Mouse (Mus musculus) liver, adult 2 months (tissue): ENCODE results near the gene Grb14. TPM values are rescaled to one million over a fixed set of nuclear protein-coding genes. Genes with fewer than 3 reads are reported as not detected.
A peak's percentile ranks its signal among the peaks of the same experiment; 100 is the strongest.

Source experiments
- DNase-seq: peaks from one replicate; pipeline ENCODE4 v3.0.0-alpha.2; 2011; ENCODE audit warnings: low read depth, low spot score; ENCODE audit errors: extremely low read depth
- H3K27ac ChIP-seq: fragments of 200-500 bp; replicated peaks from 2 replicates; pipeline ENCODE4 v1.5.1; 2012; ENCODE audit warnings: low read depth, mild to moderate bottlenecking, control low read depth, inconsistent platforms, low read length; ENCODE audit not compliant: insufficient read depth
- H3K27me3 ChIP-seq: fragments of 200-500 bp; 2 replicates; pipeline ENCODE4 v1.6.1; 2012; ENCODE audit warnings: mild to moderate bottlenecking, moderate library complexity, low read length, inconsistent platforms; ENCODE audit not compliant: control insufficient read depth, insufficient read depth
- H3K36me3 ChIP-seq: fragments of 200-500 bp; 2 replicates; pipeline ENCODE4 v1.6.1; 2012; ENCODE audit warnings: low read length, inconsistent platforms; ENCODE audit not compliant: control insufficient read depth, insufficient read depth
- H3K4me1 ChIP-seq: fragments of 200-500 bp; 2 replicates; pipeline ENCODE4 v1.6.1; 2011; ENCODE audit warnings: low read length; ENCODE audit not compliant: control insufficient read depth, insufficient read depth
- H3K4me3 ChIP-seq: fragments of 200-500 bp; 2 replicates; pipeline ENCODE4 v1.5.1; 2011; ENCODE audit warnings: low read depth, mild to moderate bottlenecking, control low read depth, low read length, moderate library complexity; ENCODE audit not compliant: insufficient read depth
- H3K79me2 ChIP-seq: fragments of 200-500 bp; 2 replicates; pipeline ENCODE4 v1.6.1; 2012; ENCODE audit warnings: inconsistent platforms, mild to moderate bottlenecking, low read length, moderate library complexity; ENCODE audit not compliant: control insufficient read depth, insufficient read depth
- H3K9ac ChIP-seq: fragments of 200-500 bp; 2 replicates; pipeline ENCODE4 v1.6.1; 2012; ENCODE audit warnings: low read depth, mild to moderate bottlenecking, control low read depth, inconsistent platforms, low read length
- CTCF ChIP-seq: fragments of 200-500 bp; IDR thresholded peaks from 2 replicates; pipeline ENCODE4 v1.5.1; 2011; ENCODE audit warnings: low read depth, low read length, control low read depth
- POLR2A ChIP-seq: fragments of 200-500 bp; IDR thresholded peaks from 2 replicates; pipeline ENCODE4 v1.6.1; 2011; ENCODE audit warnings: low read length, control low read depth; ENCODE audit not compliant: insufficient read depth; ENCODE audit errors: extremely low read depth
- WGBS: fragments of 180-500 bp; shearing (Covaris S2); methylation state at CpG from one replicate; pipeline ENCODE4 v1.1.7; 2018; 5-methylcytosine and 5-hydroxymethylcytosine counted together
- polyA plus RNA-seq: library from polyadenylated mRNA; depleted of rRNA; stranded (reverse); fragments of >200 nt; gene quantifications from 2 replicates; pipeline ENCODE4 v1.2.3, GENCODE M21; 2012
- total RNA-seq: library from RNA; depleted of rRNA; stranded (reverse); fragments of >200 nt; gene quantifications from 2 replicates; pipeline ENCODE4 v1.2.3, GENCODE M21; 2014

Gene Grb14
- total and polyA plus RNA-seq, 2 experiments = 17.6 to 47.6 TPM

- Histone ChIP-seq H3K9ac (no peak overlapping the region), H3K79me2 (peaks cover 19% of the 10 kb centered on the region; the same call in 1 of the 2 replicates), H3K27ac (peak overlapping the region; percentile 28; the same call in 1 of the 2 replicates), H3K36me3 (no peaks in the 10 kb centered on the region), H3K4me1 (peaks cover 11% of the 10 kb centered on the region), H3K27me3 (no peaks in the 10 kb centered on the region), H3K4me3 (no peak overlapping the region)
- TF ChIP-seq CTCF (no peak), POLR2A (no peak)
- DNase-seq = peak; percentile 68
- WGBS = 38% methylated on average over 6 of the region's 6 CpGs
Observed at GRCm38 (mm10) chr2:64966323-64966722, 58.5 kb downstream of the Grb14 start.

GRCm38 (mm10) chr2:64965227-64965864 is 59.4 kb downstream of the Grb14 start:
- no peak overlapping the region for H3K4me3 ChIP-seq
- peak; percentile 43 for DNase-seq
- 20% methylated on average over 5 of the region's 5 CpGs for WGBS

GRCm38 (mm10) chr2:64962196-64962595 is 62.6 kb downstream of the Grb14 start:
- H3K9ac ChIP-seq = no peak overlapping the region
- H3K36me3 ChIP-seq = no peaks in the 10 kb centered on the region
- TF ChIP-seq CTCF (no peak), POLR2A (no peak)
- no peak overlapping the region for H3K27ac ChIP-seq
- H3K4me3 ChIP-seq = no peak overlapping the region
- no peak for DNase-seq
- H3K27me3 ChIP-seq = no peaks in the 10 kb centered on the region
- H3K4me1 ChIP-seq = peaks cover 12% of the 10 kb centered on the region
- peaks cover 12% of the 10 kb centered on the region; the same call in 1 of the 2 replicates for H3K79me2 ChIP-seq
- 89% methylated on average over 4 of the region's 4 CpGs for WGBS

More at GRCm38 (mm10) chr2:64965227-64965864, 59.4 kb downstream of the Grb14 start:
- Histone ChIP-seq H3K27me3 (no peaks in the 10 kb centered on the region), H3K36me3 (no peaks in the 10 kb centered on the region), H3K9ac (no peak overlapping the region), H3K27ac (no peak overlapping the region), H3K4me1 (peaks cover 9% of the 10 kb centered on the region), H3K79me2 (peaks cover 13% of the 10 kb centered on the region; the same call in 1 of the 2 replicates)
- TF ChIP-seq POLR2A (no peak), CTCF (no peak)

- peaks cover 7% of the 10 kb centered on the region; the same call in 1 of the 2 replicates for H3K4me1 ChIP-seq
- DNase-seq = no peak
- no peak overlapping the region for H3K9ac ChIP-seq
- TF ChIP-seq POLR2A (no peak), CTCF (no peak)
- H3K36me3 ChIP-seq = no peaks in the 10 kb centered on the region
- 74% methylated on average over 3 of the region's 3 CpGs for WGBS
- H3K79me2 ChIP-seq = peaks cover 12% of the 10 kb centered on the region; the same call in 1 of the 2 replicates
- no peaks in the 10 kb centered on the region for H3K27me3 ChIP-seq
- H3K27ac ChIP-seq = no peak overlapping the region
- H3K4me3 ChIP-seq = no peak overlapping the region
Observed at GRCm38 (mm10) chr2:64961381-64961780, 63.4 kb downstream of the Grb14 start.

GRCm38 (mm10) chr2:64959657-64960056 is 65.1 kb downstream of the Grb14 start:
- Histone ChIP-seq H3K27ac (no peak overlapping the region), H3K79me2 (peaks cover 12% of the 10 kb centered on the region; the same call in 1 of the 2 replicates), H3K4me3 (no peak overlapping the region), H3K4me1 (peaks cover 5% of the 10 kb centered on the region; the same call in 1 of the 2 replicates), H3K36me3 (no peaks in the 10 kb centered on the region), H3K9ac (no peak overlapping the region), H3K27me3 (no peaks in the 10 kb centered on the region)
- WGBS = 66% methylated on average over 4 of the region's 4 CpGs
- no peak for TF ChIP-seq POLR2A
- no peak for TF ChIP-seq CTCF
- no peak for DNase-seq

GRCm38 (mm10) chr2:64955441-64955840 is 69.3 kb downstream of the Grb14 start:
- peaks cover 3% of the 10 kb centered on the region; the same call in 1 of the 2 replicates for H3K4me1 ChIP-seq

More at GRCm38 (mm10) chr2:64955441-64955840, 69.3 kb downstream of the Grb14 start:
- H3K27me3 ChIP-seq = no peaks in the 10 kb centered on the region
- no peak for DNase-seq
- no peak overlapping the region for H3K9ac ChIP-seq
- H3K36me3 ChIP-seq = peaks cover 10% of the 10 kb centered on the region; the same call in 1 of the 2 replicates
- H3K27ac ChIP-seq = no peak overlapping the region
- H3K4me3 ChIP-seq = no peak overlapping the region
- H3K79me2 ChIP-seq = peaks cover 15% of the 10 kb centered on the region; the same call in 1 of the 2 replicates
- 76% methylated on average over 1 of the region's 1 CpGs for WGBS
- TF ChIP-seq CTCF (no peak), POLR2A (no peak)
